17 mouse cellular contexts compared by ENCODE assay signal in genomic region chr6:11998576-11998975, GRCm38 (mm10).
A peak's percentile ranks its signal among the peaks of the same experiment; 100 is the strongest.
DNase-seq lines count a peak whose midpoint lies in the region; ATAC-seq and TF ChIP-seq lines count a peak whose summit lies in the region.
"Had no signal": no experiment of that assay in that cellular context is flagged by ENCODE, and none has a peak within 500 bp of the region (broad histone marks: within the 10 kb centered on the region; RNA-seq: fewer than 3 reads in every experiment).

No protein-coding gene starts in this region.

- no peaks in the 10 kb centered on the region for H3K4me1 ChIP-seq in heart, embryonic 14.5 days (ENCODE audit: control insufficient read depth in 2 of 2, insufficient read depth in 2 of 2, low read length in 2 of 2)
- no peaks in the 10 kb centered on the region for H3K4me1 ChIP-seq in lung, postnatal 0 days (ENCODE audit: insufficient read depth, low read depth, low read length)
- H3K4me1 ChIP-seq: forebrain, embryonic 10.5 days; liver, embryonic 15.5 days had no signal

- peaks cover 48% of the 10 kb centered on the region for H3K36me3 ChIP-seq in heart, embryonic 14.5 days (ENCODE audit: control insufficient read depth, insufficient read depth, low read length)
- no peaks in the 10 kb centered on the region; the same call in 1 of the 2 replicates for H3K36me3 ChIP-seq in lung, postnatal 0 days (ENCODE audit: insufficient read depth, low read length)

- TF ChIP-seq EP300 in lung, postnatal 0 days (IDR thresholded peaks at IDR 0.05), result no peak

- TF ChIP-seq CTCF in lung, postnatal 0 days (IDR thresholded peaks at IDR 0.05), result no peak

- H3K27ac ChIP-seq in heart, embryonic 14.5 days (replicated peaks in 1 of 2; ENCODE audit: control insufficient read depth in 1 of 2, insufficient read depth in 1 of 2, low read depth in 2 of 2, low read length in 2 of 2), result peak overlapping the region; percentile 2 to 52; a peak in 2 of 4 replicates
- H3K27ac ChIP-seq in lung, postnatal 0 days (ENCODE audit: low read length), result no peak overlapping the region
- H3K27ac ChIP-seq: forebrain, embryonic 10.5 days; hindbrain, embryonic 14.5 days; liver, embryonic 15.5 days had no signal

- H3K27me3 ChIP-seq in heart, embryonic 14.5 days (ENCODE audit: control insufficient read depth, insufficient read depth, low read length), result no peaks in the 10 kb centered on the region
- H3K27me3 ChIP-seq in lung, postnatal 0 days (replicated peaks; ENCODE audit: insufficient read depth, low read length), result no peaks in the 10 kb centered on the region
- H3K27me3 ChIP-seq: liver, embryonic 15.5 days had no signal

- no peaks in the 10 kb centered on the region for H3K9me3 ChIP-seq in heart, embryonic 14.5 days (ENCODE audit: control insufficient read depth, low read length)
- no peaks in the 10 kb centered on the region for H3K9me3 ChIP-seq in lung, postnatal 0 days (ENCODE audit: low read length)
- H3K9me3 ChIP-seq: forebrain, embryonic 10.5 days; liver, embryonic 15.5 days had no signal

- ATAC-seq in heart, embryonic 14.5 days (ENCODE audit: insufficient number of reproducible peaks, insufficient read depth, low FRiP score, low read depth), result no peak
- no peak for ATAC-seq in lung, postnatal 0 days
- ATAC-seq: intestine, postnatal 0 days had no signal

- no peak overlapping the region for H3K4me3 ChIP-seq in heart, embryonic 14.5 days (ENCODE audit: control insufficient read depth in 1 of 2, insufficient read depth in 1 of 2, low read depth in 1 of 2, low read length in 2 of 2)
- no peak overlapping the region for H3K4me3 ChIP-seq in lung, postnatal 0 days (ENCODE audit: low read depth, low read length)
- H3K4me3 ChIP-seq: forebrain, embryonic 10.5 days; liver, embryonic 15.5 days had no signal

- no peak for DNase-seq in heart, adult 8-10 months (ENCODE audit: low spot score)
- DNase-seq in lung, postnatal 10 days, result peak; percentile 21
- DNase-seq in lung, postnatal 0 days (ENCODE audit: low spot score), result no peak
- DNase-seq in adrenal gland, postnatal 36 days, result peak; percentile 73 to 82
- peak; percentile 47 to 70 for DNase-seq in kidney, postnatal 36 days
- DNase-seq in left cerebral cortex, adult 11 months (ENCODE audit: low spot score), result no peak
- DNase-seq in thymus, postnatal 14 days, result no peak
- DNase-seq: B cell, adult 2 months; cerebellum, adult 9-10 months; layer of hippocampus, postnatal 36 days; right cerebral cortex, postnatal 14 days; thymus, adult 2 months had no signal

- WGBS in heart, embryonic 14.5 days, result 52% methylated on average over 4 of the region's 4 CpGs
- 51% methylated on average over 4 of the region's 4 CpGs for WGBS in lung, postnatal 0 days

- no peak overlapping the region for H3K4me2 ChIP-seq in heart, embryonic 14.5 days (ENCODE audit: low read length)
- no peak overlapping the region for H3K4me2 ChIP-seq in lung, postnatal 0 days (replicated peaks; ENCODE audit: low read depth, low read length)
- H3K4me2 ChIP-seq: hindbrain, embryonic 14.5 days; liver, embryonic 15.5 days had no signal

- no peak overlapping the region for H3K9ac ChIP-seq in heart, embryonic 14.5 days (ENCODE audit: low read length)
- no peak overlapping the region for H3K9ac ChIP-seq in lung, postnatal 0 days (replicated peaks; ENCODE audit: low read depth)
- H3K9ac ChIP-seq: hindbrain, embryonic 14.5 days; liver, embryonic 15.5 days had no signal

Comparison
In these comparisons a context has a peak if more than half of its experiments do, and no peak if none do; other contexts are left out.
1. DNase-seq: peak in lung, postnatal 10 days (single experiment), adrenal gland, postnatal 36 days (2 of 2) and kidney, postnatal 36 days (2 of 2); none in heart, adult 8-10 months (single experiment), lung, postnatal 0 days (single experiment), left cerebral cortex, adult 11 months (single experiment) and thymus, postnatal 14 days (single experiment).